Mouse (Mus musculus): Measurements from ENCODE around the gene Cxcl10.

The Cxcl10 gene

GRCm38 (mm10) chr5:92313776-92314175, 34.9 kb downstream of the Cxcl10 start:
- no peak for DNase-seq

GRCm38 (mm10) chr5:92312046-92312715, 36.5 kb downstream of the Cxcl10 start:
- DNase-seq, result peak; percentile 87

GRCm38 (mm10) chr5:92309681-92310511, 38.8 kb downstream of the Cxcl10 start, which contains the start of gene Sdad1:
Gene Sdad1 (minus strand): TSS chr5:92310479.
- DNase-seq, result peak; percentile 90

- DNase-seq, result no peak
Observed at GRCm38 (mm10) chr5:92304291-92304690, 44.4 kb downstream of the Cxcl10 start.

GRCm38 (mm10) chr5:92302149-92302840, 46.4 kb downstream of the Cxcl10 start:
- no peak for DNase-seq
